Mouse (Mus musculus): ENCODE results near the gene Ace2. TPM values are rescaled to one million over a fixed set of nuclear protein-coding genes. Genes with fewer than 3 reads are reported as not detected.

Ace2 gene
- 1 to 10 TPM; 1.8 to 2.1 TPM for total RNA-seq (2021)

DNA sequence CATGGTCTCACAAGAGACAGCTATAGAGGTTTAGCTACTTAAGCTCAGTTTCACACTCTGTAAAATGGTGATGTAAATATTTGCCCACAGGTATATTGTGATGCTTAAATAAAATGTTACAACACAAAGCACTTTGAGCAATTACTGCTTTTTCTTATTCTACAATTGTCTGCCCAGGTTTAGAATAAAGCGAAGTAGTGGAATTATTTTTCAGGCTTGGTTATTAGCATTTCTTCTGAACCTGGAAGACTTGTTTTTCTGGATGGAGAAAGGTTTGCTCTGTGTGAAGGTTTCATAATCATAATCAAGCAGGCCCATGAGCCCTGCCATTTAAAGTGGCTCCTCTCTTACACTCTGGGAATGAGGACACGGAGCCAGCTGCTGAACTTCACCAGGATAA, at the start of gene Ace2:
TSS of gene Ace2 (plus strand) at position 301 of the 400 bp plus-strand sequence.
- intact Hi-C loops (cut with DNase I) = no loop called here

DNA sequence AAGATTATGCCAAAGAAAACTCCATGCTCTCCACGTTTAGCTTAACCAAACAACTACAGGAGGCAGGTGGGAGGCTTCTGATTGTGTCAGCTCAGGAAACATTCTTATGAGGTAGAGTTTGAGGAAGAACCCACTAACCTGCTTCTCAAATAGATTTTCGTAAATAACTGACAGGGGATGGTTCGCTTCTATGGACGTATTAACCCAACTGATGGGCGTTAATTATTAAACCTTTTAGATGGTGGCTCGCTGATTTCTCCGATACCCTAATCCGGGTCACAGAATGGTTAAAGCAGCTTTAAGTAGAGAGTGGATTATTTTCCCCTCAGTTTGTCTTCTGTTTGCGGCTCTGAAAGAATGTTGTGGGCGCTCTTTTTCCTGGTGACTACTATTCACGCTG, 49.2 kb upstream of the Ace2 start:
- intact Hi-C loops (cut with DNase I) = no loop called here
- no peak for DNase-seq (ENCODE audit: low spot score in 2 of 2)

More for the DNA sequence above, at the start of gene Ace2:
- DNase-seq (ENCODE audit: low spot score in 2 of 2) = no peak

DNA sequence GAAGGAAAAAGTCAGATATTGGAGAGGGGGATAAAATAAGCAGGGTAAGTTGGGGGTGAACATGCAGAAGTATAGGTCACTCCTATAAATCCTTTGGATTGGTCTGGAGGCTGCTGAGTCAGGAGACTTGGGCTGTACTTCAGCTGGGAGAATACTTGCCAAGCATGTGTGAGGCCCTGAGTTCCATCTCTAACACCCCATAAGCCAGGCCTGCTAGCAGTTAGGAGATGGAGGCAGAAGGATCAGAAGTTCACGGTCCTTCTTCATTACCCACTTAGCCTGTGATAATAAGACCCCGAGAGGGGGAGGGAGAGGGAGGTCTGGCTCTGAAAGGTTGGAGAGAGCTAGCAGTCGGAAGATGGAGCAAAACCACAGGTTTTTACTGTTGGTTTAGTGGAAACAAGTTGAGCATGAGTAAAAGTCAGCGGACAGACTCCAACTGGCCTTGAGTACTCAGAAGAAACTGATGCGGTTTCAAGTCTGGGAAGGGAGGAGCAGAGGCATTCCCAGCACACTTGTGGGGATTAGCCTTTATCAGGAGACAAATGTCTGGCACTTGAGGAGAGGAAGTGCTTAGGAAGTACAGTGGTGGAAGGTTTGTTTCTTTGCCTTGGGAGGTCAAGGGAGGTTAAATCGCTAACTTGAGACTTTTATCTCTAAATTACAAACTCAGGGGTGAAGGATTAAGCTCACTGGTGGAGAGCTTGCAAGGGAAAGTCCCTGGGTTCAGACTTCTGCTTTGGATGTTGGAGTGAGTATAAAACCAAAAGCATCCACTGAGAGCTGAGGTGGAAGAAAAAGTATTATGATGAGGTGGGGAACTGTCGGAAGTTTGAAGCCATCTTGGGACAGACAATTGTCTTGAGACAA, 46.6 kb upstream of the Ace2 start:
- intact Hi-C loops (cut with DNase I) = no loop called here

DNA sequence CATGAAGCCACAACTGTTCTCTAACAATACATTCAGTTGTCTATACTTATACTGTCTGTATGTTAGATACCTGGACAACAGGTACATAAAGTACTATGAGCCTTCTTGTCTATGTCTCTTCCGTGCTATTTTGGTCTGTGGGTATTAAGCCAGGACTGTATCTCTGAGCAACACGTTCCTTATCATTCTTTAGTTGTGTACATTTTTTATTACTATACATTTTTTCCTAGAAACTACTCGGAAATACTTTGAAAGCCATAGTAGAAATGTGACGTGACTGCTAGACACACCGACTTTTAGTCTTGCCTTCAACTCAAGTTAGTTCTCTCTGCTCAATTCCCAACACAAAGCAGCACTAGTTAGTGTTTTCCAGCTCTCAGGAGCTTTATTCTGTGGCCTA, 45.7 kb upstream of the Ace2 start:
- intact Hi-C loops (cut with DNase I) = no loop called here
- DNase-seq (ENCODE audit: low spot score in 2 of 2) = no peak

More for the DNA sequence above, 46.6 kb upstream of the Ace2 start:
- no peak for DNase-seq (ENCODE audit: low spot score in 2 of 2)

DNA sequence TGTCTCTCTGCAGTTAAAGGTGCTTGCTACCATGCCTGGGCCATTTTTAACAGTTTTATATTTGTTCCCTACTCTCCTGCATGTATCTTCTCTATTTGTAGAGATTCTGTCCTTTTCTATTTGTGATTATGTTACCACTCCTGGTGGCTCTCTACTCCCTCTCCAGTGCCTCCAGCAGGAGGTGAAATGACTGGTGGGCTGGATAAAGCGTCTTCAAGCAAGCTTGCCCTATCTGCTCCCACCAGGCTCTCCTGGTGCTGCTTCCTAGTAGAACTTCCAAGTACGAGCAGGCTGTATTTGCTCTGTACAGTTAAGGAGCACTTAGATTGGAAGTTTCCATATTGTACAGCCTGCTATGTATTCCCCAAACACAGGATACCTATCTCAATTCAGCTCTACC, 43.3 kb upstream of the Ace2 start:
- intact Hi-C loops (cut with DNase I) = loop anchor here (5.0 kb wide), 1 partner anchor 351 kb away; no protein-coding TSS in a partner anchor

DNA sequence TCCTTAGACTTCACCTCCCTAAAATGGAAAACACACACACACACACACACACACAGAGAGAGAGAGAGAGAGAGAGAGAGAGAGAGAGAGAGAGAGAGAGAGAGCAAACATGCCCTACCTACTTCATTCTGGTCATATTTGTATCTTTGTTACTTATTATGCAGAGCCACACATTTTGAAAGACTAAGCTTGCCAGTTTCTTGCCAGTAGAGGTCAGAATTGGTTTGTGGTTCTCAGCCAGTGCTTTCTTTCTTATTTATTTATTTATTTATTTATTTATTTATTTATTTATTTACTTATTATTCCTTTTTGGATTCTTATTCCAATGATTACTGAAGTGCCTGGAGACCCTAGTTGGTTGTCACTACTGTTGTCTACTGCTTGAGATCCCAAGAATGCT, 37.6 kb upstream of the Ace2 start:
- intact Hi-C loops (cut with DNase I) = loop anchor here (2.0 to 10.0 kb wide), 2 partner anchors 77 to 293 kb away; no protein-coding TSS in a partner anchor
- no peak for DNase-seq (ENCODE audit: low spot score in 2 of 2)

More for the DNA sequence above, 43.3 kb upstream of the Ace2 start:
- no peak for DNase-seq (ENCODE audit: low spot score in 2 of 2)

DNA sequence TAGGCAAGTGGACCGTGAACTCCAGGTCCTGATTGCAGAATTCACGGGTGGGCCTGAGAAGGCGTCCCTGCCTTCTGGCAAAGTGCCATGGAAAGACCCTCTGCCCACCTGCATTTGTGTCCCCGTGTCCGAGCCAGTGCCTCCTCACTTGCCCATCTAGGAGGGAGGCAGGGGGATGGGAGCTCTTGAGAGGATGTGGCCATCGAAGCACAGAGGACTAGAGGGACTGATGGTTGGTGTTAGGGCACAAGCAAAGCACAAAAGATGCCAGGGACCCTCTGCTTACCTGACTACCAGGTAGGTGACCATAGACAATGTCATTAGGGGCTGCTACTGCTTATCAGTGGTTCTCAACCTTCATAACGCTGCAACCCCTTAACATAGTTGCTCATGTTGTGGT, 36.9 kb upstream of the Ace2 start:
- no peak for DNase-seq (ENCODE audit: low spot score in 2 of 2)
- intact Hi-C loops (cut with DNase I) = loop anchor here (10.0 kb wide), 1 partner anchor 293 kb away; no protein-coding TSS in a partner anchor

DNA sequence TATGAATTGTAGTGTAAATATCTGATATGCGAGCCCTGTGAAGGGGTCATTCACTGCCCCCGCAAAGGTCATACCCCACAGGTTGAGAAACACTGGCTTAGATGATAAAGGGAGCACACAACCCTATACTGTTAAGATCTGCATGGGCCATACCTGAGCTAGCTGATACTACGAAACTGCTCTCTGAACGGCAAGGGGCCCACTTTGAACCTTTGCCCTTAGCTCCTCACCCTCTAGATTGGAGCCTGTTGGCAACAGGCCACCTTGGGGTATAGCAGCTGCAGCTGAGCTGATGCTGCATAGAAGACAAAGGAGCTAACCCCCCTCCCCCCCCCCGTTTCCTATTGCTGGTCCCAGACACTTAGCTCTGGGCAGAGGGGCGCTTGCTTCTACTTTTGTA, 36.5 kb upstream of the Ace2 start:
- DNase-seq (ENCODE audit: low spot score in 2 of 2) = no peak
- intact Hi-C loops (cut with DNase I) = loop anchor here (10.0 kb wide), 1 partner anchor 292 kb away; no protein-coding TSS in a partner anchor

DNA sequence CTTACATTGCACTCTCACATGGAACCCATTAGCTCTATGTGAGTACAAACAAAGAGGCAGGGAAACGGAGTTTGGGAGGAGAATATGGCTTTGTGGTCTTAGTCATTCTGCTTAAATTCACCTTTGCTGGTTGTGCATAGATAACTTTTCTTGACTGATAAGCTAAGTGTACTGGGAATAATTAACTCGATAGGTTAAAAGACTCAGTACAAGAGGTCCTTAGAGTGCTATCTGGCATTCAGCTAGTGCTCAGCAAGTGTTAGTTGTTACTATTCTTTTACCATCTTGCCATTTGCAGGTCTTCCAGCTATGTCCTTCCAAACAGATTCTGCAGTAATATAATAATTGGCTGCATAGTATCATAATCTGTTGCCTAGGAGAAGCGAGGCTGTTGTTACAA, 28.0 kb upstream of the Ace2 start:
- DNase-seq (ENCODE audit: low spot score in 2 of 2) = no peak
- intact Hi-C loops (cut with DNase I) = no loop called here

DNA sequence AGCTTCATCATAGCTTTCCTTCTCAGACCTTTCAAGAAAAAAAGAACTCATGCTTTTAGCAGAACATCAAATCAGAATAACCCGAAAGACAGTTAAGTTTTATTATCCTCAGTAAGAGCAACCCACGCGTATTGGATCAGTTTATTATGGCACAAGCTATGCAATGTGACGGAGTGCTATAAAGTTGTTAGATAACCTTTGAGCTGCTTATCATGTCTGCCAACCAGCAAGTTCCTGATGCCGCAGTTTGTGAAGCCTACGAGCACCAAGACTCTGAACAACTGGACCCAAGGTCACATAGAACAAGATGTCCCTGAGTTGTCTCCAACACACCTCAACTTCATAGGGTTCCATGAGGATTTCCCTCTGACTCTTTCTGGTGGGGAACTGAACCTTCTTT, 25.4 kb upstream of the Ace2 start:
- no peak for DNase-seq (ENCODE audit: low spot score in 2 of 2)
- intact Hi-C loops (cut with DNase I) = no loop called here

DNA sequence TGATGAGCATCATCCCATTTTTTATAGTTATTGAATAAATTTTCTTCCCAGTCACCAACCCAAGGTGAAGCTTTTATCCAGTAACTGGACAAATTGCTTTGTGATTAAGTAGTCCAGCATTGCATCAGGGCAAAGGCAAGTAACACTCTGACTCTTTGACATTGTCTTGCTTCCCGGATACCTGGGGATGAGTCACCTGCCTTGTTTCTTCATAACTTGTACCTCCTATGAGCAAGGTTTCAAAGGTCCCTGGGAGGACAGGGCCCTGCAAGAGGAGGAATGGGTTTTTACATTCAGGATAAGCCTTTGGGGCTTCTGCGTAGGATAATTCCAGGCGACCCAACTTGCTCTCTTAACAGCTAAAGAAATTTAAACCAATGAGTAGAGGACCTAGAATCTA, 15.2 kb upstream of the Ace2 start:
- intact Hi-C loops (cut with DNase I) = no loop called here
- DNase-seq (ENCODE audit: low spot score in 2 of 2) = no peak

DNA sequence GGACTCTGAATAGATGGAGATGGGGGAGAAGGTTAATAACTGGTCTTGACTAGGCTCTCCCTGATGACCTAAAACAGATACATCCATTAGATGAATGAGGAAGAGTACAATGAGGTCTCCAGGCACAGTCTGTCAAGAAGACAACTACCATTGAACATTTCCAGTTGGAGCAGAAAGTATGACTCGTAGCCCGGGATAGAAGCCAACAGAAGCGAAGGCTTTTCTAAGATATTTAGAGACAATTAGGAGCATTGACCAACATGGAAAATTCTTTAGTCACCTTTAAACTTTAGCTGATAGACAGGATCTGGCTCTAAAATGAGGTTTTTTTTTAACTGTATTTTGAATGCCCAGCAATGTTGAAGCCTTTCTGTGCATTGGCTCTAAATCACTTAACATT, 5.6 kb upstream of the Ace2 start:
- no peak for DNase-seq (ENCODE audit: low spot score in 2 of 2)
- intact Hi-C loops (cut with DNase I) = no loop called here

DNA sequence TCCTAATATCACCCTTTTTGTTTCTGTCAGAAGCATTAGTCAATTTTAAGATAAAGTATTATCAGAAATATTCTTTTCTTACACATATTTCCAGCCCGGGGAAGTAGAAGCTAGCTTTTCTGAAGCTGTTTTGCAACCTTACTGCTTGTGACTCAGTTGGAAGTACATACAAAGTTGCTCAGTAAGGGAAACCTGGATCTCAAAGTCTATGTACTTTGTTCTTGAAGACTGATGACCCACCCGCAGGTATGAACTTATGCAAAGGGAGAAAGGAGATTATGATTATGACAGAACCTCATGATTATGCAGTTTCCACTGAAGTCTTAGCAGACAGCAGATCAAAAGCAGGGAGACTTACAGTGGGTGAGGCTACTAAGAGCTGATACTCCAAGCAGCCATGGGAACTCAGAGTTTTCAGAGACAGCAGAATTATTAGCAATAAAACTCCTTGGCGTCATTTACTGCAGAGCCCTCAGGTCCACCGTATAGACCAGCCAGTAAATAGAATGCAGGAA, 3.8 kb upstream of the Ace2 start:
- intact Hi-C loops (cut with DNase I) = no loop called here
- no peak for DNase-seq (ENCODE audit: low spot score in 2 of 2)

DNA sequence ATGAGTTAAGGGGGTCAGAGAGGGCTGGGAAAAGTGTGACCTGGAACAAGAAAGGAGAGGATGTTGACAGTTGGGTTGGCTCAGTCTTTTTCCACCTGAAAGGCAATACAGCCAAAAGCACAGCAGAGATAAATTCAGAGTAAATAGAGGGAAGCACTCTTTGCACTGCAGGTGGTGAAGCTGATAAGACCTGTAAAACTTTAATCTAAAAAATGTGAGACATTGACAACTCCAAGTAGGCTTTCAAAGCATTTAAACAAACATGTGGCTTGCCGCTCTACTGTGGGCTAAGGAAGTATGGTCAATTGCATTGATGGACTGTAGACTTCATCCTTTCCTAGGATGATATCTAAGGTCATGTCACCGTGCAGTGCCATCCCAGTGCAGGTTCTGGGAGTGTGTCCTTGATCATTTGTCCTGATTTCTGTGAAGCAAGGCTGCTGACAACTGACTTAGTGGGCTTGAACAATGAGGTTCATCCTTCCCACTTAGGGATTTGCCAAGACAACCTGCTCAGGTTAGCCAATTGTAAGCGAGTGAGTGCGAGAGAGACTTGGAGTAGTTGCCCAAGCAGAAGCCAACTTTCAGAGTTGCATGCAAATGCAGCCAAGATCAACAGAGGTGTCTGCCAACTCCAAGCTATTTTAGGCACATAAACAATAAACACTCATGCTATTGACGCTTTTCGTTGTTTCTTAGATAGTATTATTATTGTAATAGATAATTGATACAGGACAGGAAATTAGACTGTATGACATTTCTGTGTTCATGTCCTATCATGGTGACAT, 6.5 kb downstream of the Ace2 start:
- intact Hi-C loops (cut with DNase I) = no loop called here

DNA sequence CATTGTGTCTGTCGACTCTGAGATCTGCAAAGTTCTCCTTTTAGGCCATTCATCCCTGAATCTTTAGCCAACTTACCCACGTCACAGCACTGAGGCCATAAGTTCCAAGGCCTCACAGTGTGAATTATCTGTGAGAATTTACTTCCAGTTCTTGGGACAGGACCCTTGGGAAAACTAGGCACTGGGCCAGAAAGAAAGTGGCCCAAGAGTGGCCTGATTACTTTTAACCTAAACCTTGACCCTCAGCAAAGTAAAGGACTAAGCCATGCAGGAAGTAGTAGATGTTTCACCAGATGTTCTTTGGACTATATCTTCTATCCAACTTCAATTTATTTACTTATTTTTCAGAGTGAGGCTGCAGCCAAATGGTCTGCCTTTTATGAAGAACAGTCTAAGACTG, 13.6 kb downstream of the Ace2 start:
- intact Hi-C loops (cut with DNase I) = no loop called here
- no peak for DNase-seq (ENCODE audit: low spot score in 2 of 2)

More for the DNA sequence above, 6.5 kb downstream of the Ace2 start:
- no peak for DNase-seq (ENCODE audit: low spot score in 2 of 2)

DNA sequence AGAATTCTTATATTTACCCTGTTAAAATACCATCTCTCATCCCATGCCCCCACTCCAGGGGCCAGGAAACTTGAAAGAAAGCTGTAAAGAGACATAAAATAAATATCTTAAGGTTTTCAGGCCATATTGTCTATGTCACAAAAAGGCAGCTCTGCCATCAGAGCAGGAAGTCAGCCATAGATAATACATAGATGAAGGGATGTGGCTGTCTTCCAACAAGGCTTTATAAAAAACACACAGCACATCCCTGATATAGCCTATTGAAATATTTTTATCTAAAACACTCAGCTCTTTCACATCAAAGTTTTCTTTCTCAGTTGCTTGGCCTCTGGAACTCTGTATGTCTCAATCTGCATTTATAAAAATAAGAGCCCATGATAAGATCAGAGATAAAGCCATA, 14.5 kb downstream of the Ace2 start:
- intact Hi-C loops (cut with DNase I) = no loop called here
- DNase-seq (ENCODE audit: low spot score in 2 of 2) = no peak

DNA sequence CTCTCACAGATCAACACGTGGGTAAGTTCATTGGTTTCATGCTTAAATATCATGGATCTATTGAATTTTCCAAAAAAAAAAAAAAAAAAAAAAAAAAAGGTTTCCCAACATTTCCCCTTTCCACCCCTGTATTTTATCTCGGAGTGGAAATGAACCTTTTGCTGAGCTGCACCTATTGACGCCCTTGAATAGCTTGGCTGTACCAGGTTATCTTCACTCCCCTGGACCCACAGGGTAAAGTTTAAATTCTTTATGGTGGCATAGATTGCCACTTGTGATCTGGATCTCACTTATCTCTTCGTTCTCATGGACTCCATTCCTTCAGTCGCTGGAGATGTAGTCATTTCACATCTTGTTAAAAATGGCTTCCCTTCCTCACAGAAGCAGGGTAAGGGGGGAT, 15.5 kb downstream of the Ace2 start:
- DNase-seq (ENCODE audit: low spot score in 2 of 2) = no peak
- intact Hi-C loops (cut with DNase I) = no loop called here

DNA sequence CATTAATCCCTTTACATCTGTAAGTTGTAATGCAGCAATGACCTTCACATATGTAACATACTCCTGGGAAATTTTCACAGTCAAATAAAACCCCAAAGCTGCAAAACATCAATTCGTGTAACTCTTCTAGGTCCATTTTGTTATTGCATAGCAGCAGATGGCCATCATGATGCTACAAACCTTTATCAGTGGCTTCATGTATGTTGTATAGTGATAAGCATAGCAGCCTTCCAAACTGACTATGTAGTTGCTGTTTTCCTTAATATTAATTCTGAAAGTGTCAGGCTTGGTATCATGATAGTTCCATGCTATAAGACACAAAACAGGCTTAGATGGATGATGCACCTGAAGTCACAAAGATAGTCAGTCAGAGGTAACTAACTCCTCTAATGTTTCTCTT, 25.5 kb downstream of the Ace2 start:
- intact Hi-C loops (cut with DNase I) = no loop called here

DNA sequence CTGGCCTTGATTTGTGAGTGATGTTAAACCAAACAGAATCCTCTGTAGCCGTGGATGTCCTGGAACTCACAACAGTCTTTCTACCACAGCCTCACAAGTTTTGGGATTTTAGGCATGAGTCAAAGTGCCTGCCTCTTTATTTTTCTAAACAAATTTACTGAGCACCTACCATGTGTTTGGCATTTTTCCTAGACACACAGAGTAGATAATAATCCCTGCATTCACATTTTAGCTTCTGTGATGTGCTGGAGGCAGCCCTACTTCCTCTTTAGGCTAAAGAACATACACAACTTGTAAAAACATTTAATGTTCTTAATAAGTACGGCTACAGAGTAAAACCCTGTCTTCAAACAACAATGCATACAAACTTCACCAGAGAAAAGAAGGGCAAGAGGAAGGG, 31.9 kb downstream of the Ace2 start:
- intact Hi-C loops (cut with DNase I) = no loop called here
- no peak for DNase-seq (ENCODE audit: low spot score in 2 of 2)

More for the DNA sequence above, 25.5 kb downstream of the Ace2 start:
- DNase-seq (ENCODE audit: low spot score in 2 of 2) = no peak

DNA sequence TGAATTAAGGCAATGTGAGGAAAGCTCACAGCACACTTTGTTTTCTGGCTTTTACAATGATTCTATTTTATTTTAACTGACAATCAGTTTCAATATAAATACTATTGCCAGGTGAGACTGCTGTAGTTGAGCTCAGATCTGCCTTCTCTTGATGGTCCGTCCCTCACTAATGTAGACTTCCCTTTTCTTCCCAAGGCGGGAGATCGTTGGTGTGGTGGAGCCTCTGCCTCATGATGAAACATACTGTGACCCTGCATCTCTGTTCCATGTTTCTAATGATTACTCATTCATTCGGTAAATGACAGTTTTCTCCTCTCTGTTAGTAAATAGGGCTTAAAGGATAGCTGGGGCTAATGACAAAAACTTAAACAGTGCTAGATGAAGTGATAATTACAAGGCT, 34.7 kb downstream of the Ace2 start:
- DNase-seq (ENCODE audit: low spot score in 2 of 2) = no peak
- intact Hi-C loops (cut with DNase I) = no loop called here
